Mouse (Mus musculus) bone marrow, adult 2 months (tissue): Measurements from ENCODE around the gene Trim72.

Experiments
- CTCF ChIP-seq: fragments of 200-500 bp; IDR thresholded peaks from 2 replicates; pipeline ENCODE4 v1.5.1; 2011; ENCODE audit warnings: low read length, control low read depth; ENCODE audit not compliant: control insufficient read depth, insufficient read depth
- POLR2A ChIP-seq: fragments of 200-500 bp; IDR thresholded peaks from 2 replicates; pipeline ENCODE4 v1.6.1; 2011; ENCODE audit warnings: low read depth, mild to moderate bottlenecking, control low read depth, low read length, borderline replicate concordance; ENCODE audit not compliant: control insufficient read depth

- no peak for TF ChIP-seq CTCF
- no peak for TF ChIP-seq POLR2A
Observed at GRCm38 (mm10) chr7:128025381-128025780, 21.6 kb downstream of the Trim72 start.
